Mouse (Mus musculus): ENCODE data around the gene Thpo.

DNA sequence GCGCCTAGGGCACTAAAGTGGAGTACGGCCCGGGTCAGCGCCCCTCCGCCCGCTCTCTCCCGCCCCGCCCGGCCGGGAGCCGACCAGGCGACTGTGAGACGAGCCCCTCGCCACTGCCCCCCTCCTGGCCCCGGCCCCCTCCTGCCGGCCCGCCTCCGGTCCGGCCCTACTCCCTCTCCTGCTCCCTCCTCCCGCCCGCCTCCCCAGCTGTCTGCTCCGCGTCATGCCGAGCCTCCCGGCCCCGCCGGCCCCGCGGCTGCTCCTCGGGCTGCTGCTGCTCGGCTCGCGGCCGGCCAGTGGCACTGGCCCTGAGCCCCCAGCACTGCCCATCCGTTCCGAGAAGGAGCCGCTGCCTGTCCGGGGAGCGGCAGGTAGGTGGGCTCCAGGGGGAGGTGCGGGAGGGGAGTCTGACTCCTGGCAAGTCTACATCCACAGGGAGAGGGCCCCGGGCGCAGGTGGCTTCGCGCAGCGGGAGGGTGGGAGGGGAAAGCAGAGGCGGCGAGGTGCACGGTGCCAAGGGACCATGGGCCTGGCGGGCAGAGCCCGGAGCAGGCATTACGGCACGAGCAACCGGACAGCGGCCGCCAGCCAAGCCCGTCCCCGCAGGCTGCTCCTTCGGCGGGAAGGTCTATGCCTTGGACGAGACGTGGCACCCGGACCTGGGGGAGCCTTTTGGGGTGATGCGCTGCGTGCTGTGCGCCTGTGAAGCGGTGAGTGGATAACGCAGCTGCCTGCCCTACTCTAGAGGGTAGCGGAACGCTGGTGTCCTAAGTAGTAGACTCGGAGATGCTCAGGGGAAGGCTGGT lies 1.2 kb downstream of the Thpo start, which contains the start of gene Chrd:
- TF ChIP-seq CTCF (IDR thresholded peaks at IDR 0.05; ENCODE audit: borderline replicate concordance, insufficient read depth, low read length) (no peak), POLR2A (IDR thresholded peaks at IDR 0.05; ENCODE audit: low read depth, low read length) (no peak; the same call in 1 of the 2 replicates)
